Mouse (Mus musculus) testis, postnatal 10 days (tissue): ENCODE measurements around the gene Trim8.
A peak's percentile ranks its signal among the peaks of the same experiment; 100 is the strongest.

Experiments used
- DNase-seq: peaks from one replicate; pipeline ENCODE4 v3.0.0; 2021; ENCODE audit warnings: low spot score

Gene Trim8

DNA sequence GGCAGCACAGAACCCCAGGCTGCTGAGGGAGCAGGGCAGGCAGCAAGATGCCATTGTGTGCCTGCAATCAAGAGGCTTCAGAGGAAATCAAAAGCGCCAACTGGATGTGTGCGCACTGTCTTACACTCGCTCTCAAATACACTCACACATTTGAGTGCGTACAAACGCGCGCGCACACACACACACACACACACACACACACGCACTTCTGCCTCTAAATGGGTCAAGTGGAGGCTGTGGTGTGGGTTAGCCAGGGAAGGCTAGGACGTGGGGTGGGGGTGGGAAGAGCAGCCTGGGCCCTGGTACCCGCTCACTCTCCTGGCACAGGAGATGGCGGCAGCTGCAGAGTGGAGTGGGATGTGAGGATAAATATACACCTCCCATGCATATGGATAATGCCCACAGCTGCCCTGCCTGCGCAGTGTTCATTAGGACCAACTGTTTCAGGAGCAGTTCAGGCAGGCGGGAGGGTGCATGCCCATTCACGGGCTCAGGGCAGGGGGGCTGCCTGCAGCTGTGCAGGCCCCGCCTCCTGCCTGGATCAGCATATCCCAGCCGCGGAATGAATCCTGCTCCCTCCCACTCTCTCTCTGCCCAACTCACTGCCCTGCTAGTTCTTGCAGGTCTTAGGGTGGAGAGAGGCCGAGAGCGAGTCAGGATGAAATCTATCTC, 22.1 kb downstream of the Trim8 start:
- peak; percentile 73 for DNase-seq

- DNase-seq: peak; percentile 39
These were observed 22.6 kb downstream of the Trim8 start for GRCm38 (mm10) chr19:46524152-46524544.

GRCm38 (mm10) chr19:46524601-46525321, 23.3 kb downstream of the Trim8 start:
- peak; percentile 77 for DNase-seq

- no peak for DNase-seq
These were observed 24.5 kb downstream of the Trim8 start for GRCm38 (mm10) chr19:46525691-46526631.

DNA sequence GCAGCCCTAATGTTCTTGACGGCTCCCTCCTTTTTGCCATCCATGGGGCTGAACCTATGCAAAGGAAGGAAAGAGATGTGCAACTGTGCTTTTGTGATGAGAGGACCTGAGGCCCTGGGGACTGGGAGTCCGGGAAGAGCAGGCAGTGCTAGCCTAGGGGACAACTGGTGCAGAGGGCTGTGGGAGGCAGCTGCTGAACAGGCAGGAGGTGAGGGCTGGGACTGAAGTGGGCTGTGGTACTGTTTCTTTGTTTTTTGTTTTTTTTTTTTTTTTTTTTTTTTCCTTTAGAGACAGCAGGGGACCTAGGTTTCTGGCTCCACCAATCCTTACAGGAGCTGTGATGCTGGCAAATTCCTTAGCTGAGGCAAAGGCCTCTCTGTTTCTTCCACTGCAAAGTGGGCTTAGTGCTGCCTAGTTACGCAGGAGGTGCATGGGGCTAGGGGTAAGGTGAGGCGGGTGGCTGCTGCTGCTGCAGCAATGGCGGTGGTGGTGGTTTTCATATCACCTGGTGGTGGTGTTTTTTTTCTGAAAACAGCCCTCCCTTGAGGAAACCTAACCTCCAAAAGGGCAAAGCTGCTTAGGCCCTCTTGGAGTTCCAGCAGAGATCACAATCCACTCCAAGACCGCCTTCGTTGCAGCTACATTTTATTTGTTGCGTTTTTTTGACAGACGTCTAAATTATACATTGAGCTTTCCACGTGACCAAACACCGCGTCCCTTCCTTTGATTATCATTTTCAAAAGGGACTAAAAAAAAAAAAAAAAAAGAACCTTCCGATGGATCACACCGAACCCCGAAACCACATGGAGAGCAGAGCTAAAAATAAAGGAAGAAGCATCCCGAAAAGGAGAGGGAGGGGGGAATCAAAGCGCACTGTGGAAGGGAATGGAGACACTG, 26.4 kb downstream of the Trim8 start:
- DNase-seq: no peak

- DNase-seq: no peak
These were observed 27.2 kb downstream of the Trim8 start for GRCm38 (mm10) chr19:46528529-46529213.

- no peak for DNase-seq
These were observed 28.3 kb downstream of the Trim8 start for GRCm38 (mm10) chr19:46529601-46530448.

DNA sequence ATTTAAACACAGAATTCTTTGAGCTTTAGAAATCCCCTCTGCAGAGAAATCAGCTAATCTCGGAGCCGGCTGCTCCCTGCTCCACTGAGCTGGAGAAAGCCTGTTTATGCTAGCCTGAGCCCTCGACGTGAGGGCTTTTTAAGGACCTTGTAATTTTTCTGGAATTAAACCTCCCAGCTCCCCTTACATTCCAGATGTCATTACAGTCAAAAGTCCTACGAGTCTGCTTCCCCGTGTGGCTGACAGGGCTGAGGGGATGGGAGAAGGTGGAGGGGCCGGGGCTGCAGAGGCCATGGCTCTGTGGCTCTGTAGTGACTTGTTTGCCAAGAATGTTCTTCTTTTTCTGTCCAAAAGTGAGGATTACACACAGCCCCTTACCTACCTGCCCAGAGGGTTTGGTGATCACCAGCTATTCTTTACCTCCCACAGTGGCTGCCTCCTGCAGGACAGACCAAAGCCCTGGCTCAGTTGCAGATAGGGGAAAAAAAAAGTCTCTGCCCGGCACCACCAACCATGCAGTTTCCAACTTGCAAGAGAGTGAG, 29.0 kb downstream of the Trim8 start:
- DNase-seq: no peak

GRCm38 (mm10) chr19:46531071-46532030, 29.8 kb downstream of the Trim8 start:
- DNase-seq: no peak

GRCm38 (mm10) chr19:46532031-46532688, 30.7 kb downstream of the Trim8 start:
- peak; percentile 74 for DNase-seq

DNA sequence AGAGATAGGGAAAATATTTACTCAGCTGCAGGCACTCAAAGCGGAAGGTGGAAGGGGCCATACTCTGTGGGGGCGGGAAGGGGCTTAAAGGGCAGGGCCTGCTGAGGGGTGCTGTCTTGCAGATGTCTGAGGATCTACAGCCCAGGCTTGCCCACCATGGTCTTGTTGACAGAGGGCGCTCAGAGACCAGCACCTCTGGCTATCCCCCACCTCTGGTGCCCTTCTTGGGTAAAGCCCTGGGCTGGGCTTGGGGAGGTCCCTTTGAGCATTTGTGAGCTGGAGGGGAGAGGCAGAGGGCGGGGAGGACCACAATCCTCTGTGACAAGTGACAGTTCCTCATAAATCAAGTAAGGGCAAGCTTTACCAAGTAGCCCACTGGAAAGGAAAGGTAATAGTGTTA, 31.6 kb downstream of the Trim8 start:
- no peak for DNase-seq

GRCm38 (mm10) chr19:46533525-46533924, 32.0 kb downstream of the Trim8 start:
- DNase-seq: no peak

DNA sequence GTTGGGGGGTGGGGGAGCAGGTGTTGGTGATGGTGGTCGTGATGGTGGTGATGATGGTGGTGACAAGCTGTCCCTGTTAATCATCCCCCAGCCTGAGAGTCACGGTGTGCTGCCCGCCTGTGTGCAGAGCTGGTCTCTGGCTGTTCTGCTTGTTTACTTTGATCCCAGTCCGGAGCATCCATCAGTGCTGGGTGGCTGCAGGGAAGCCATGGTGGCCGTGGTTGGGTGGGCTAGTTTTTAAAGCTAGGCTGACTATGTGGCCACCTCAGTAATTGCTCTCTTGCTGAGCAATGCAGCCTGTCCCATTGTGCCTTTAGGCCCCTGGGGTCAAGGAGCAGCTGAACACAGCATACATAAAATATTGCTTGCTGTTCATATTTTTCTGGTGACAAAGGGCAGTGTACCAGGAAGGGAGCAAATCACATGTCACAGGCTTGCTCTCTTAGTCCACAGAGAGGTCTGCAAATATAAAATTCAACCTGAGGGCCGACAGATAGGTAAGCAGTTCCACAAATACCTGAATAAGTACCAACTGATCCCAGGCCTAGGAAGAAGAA, 33.1 kb downstream of the Trim8 start:
- no peak for DNase-seq

DNA sequence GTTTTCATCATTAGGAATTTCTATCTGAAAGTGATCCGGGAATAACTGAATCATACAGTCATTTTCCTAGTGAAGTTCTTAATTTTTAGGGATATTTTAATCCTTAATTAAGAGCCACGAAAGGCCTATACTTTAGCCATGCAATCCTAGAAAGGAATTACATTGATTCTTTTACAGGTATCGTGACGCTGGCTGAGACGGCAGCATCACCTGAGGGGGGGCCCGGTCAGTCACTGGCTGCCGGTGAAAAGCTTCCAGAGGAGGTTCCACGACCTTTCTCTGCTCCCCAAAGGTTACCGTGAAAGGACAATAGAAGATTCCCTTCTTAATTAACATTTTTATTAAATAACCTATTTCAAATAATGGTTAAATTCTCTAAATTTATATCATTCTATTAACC, 35.9 kb downstream of the Trim8 start:
- no peak for DNase-seq

DNA sequence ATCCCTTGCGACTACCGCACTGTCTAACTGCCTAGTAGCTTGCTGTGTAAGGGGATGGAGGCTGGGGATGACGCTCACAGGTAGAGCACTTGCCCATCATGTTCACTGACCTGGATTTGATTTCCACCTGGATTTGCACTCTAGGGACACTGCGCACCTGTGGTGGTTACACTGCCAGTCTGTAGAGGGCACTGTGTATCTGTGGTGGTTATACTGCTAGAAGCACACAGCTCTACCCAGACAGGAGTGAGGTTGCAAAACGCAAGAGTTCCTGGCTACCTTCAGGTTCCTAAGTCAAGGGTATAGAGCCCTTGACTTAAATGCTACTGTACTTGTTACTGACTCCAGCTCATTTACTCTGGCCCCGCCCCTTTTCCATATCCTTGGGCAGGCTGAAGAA, 36.7 kb downstream of the Trim8 start:
- DNase-seq: no peak

DNA sequence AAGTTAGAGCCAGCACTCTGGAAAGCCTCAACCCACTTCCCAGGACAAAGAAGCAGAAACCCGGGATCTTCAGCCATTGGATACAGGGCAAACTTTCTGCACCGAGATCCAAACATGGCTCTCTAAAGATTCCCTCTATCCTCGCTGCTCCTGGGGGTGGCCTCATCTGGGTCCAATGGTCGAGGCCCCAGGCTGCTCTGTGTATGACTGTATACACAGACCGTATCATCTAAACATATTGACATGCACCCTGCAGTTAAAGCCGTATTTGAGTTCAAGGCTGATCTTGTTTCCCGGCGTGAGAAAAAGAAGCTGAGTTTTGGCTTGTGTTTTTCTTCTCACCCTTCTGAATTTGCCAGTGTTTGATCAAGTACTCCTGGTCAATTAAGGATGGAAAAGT, 41.2 kb downstream of the Trim8 start:
- DNase-seq: no peak

- no peak for DNase-seq
These were observed 46.1 kb downstream of the Trim8 start for GRCm38 (mm10) chr19:46547565-46547964.

GRCm38 (mm10) chr19:46548110-46548509, 46.6 kb downstream of the Trim8 start:
- DNase-seq: no peak
